ENCODE assay signal across 21 mouse cellular contexts in the genomic region with DNA sequence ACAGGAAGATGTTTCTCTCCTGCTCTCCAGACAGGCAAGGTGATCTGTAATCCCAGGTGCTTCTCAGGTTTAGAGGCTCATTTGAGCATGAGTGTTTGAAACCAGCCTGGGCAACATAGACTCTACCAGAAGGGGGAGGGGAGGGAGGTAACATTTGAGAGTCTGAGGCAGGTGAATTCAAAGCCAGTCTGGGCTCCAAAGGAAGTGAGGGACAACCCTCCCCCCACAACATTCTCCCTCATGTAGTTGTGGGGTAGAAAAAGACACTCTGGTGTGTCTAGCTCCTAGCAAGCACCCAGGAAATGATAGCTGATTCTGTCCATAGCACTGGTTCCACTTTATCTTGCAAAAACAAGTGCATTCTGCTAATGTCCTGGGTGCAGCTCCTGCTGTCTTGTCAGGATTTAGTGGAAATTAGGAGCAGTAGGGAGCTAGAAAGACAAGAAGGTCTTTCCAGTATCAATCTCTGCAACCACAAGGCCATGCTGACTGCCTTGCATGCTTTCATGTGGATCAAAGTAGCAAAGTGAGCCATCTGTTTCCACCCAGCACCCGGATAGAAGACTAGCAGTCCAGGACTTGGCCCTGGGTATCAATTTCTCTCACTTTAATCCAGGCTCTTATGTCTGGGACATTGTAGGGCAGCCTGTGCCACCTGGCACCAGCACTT. TPM values are rescaled to one million over a fixed set of nuclear protein-coding genes. Genes with fewer than 3 reads are reported as not detected.
DNase-seq lines count a peak whose midpoint lies in the region; ATAC-seq and TF ChIP-seq lines count a peak whose summit lies in the region.
"Had no signal": no experiment of that assay in that cellular context is flagged by ENCODE, and none has a peak within 500 bp of the region (broad histone marks: within the 10 kb centered on the region; RNA-seq: fewer than 3 reads in every experiment).

No protein-coding gene starts in this region.

- DNase-seq in adrenal gland, postnatal 10 days = peak; percentile 37
- DNase-seq in adrenal gland, postnatal 4 days (ENCODE audit: low spot score in 2 of 2) = no peak
- DNase-seq in limb, embryonic 11.5 days (ENCODE audit: low spot score) = no peak
- no peak for DNase-seq in limb, embryonic 10.5 days (ENCODE audit: low spot score)
- peak; percentile 52 to 75 for DNase-seq in cerebellum, adult 2 months
- no peak for DNase-seq in midbrain, postnatal 0 days (ENCODE audit: low spot score)
- no peak for DNase-seq in gastrocnemius, postnatal 4 days (ENCODE audit: low spot score in 2 of 2)
- DNase-seq: gastrocnemius, postnatal 25 days; kidney, postnatal 14 days; lung, embryonic 14.5 days had no signal

- peaks cover 97% of the 10 kb centered on the region for H3K79me2 ChIP-seq in myocyte (ENCODE audit: control insufficient read depth, insufficient read depth)

- H3ac ChIP-seq in myocyte (ENCODE audit: control insufficient read depth, insufficient read length) = no peak overlapping the region

- no peak overlapping the region for H3K9ac ChIP-seq in limb, embryonic 11.5 days (ENCODE audit: low read length)
- no peak overlapping the region for H3K9ac ChIP-seq in midbrain, postnatal 0 days (replicated peaks; ENCODE audit: low read length, poor library complexity, severe bottlenecking)
- H3K9ac ChIP-seq: heart, embryonic 12.5 days; hindbrain, embryonic 12.5 days; limb, embryonic 15.5 days; lung, embryonic 14.5 days had no signal

- TF ChIP-seq POLR2A in cerebellum, adult 2 months (IDR thresholded peaks at IDR 0.05; ENCODE audit: borderline replicate concordance, insufficient read depth, low read length) = no peak
- no peak for TF ChIP-seq POLR2A in myocyte (IDR thresholded peaks at IDR 0.05; ENCODE audit: insufficient read length, low read depth)

- 0 out of 2 replicates have a peak, but pooled peaks cover 8% of the 10 kb centered on the region for H3K4me1 ChIP-seq in limb, embryonic 11.5 days (ENCODE audit: control insufficient read depth, insufficient read depth, low read length)
- peaks cover 31% of the 10 kb centered on the region for H3K4me1 ChIP-seq in limb, embryonic 10.5 days
- peaks cover 16% of the 10 kb centered on the region for H3K4me1 ChIP-seq in cerebellum, adult 2 months (ENCODE audit: control insufficient read depth, insufficient read depth, low read length)
- 0 out of 2 replicates have a peak, but pooled peaks cover under 1% of the 10 kb centered on the region for H3K4me1 ChIP-seq in midbrain, postnatal 0 days (ENCODE audit: insufficient read depth, low read length)

- TF ChIP-seq CTCF in cerebellum, adult 2 months (IDR thresholded peaks at IDR 0.05; ENCODE audit: borderline replicate concordance, insufficient read depth, low read depth, low read length) = no peak
- no peak for TF ChIP-seq CTCF in midbrain, postnatal 0 days (IDR thresholded peaks at IDR 0.05)

- no peak overlapping the region for H3K4me2 ChIP-seq in limb, embryonic 11.5 days (ENCODE audit: low read depth, severe bottlenecking)
- peak overlapping the region; percentile 65 for H3K4me2 ChIP-seq in myocyte (ENCODE audit: low read depth)
- no peak overlapping the region for H3K4me2 ChIP-seq in midbrain, postnatal 0 days (ENCODE audit: low read depth, low read length, poor library complexity, severe bottlenecking)
- H3K4me2 ChIP-seq: heart, embryonic 12.5 days; hindbrain, embryonic 12.5 days; limb, embryonic 15.5 days; lung, embryonic 14.5 days had no signal

- H3K36me3 ChIP-seq in limb, embryonic 11.5 days (ENCODE audit: control insufficient read depth, insufficient read depth, low read length) = no peaks in the 10 kb centered on the region
- peaks cover 3% of the 10 kb centered on the region; the same call in 1 of the 2 replicates for H3K36me3 ChIP-seq in limb, embryonic 10.5 days
- no peaks in the 10 kb centered on the region for H3K36me3 ChIP-seq in myocyte (ENCODE audit: control insufficient read depth, insufficient read depth)
- no peaks in the 10 kb centered on the region for H3K36me3 ChIP-seq in midbrain, postnatal 0 days (ENCODE audit: insufficient read depth, low read length)
- H3K36me3 ChIP-seq: hindbrain, embryonic 12.5 days; limb, embryonic 15.5 days had no signal

- peak overlapping the region; percentile 14; the same call in 1 of the 2 replicates for H3K27ac ChIP-seq in limb, embryonic 11.5 days (replicated peaks; ENCODE audit: low read depth, low read length)
- H3K27ac ChIP-seq in limb, embryonic 10.5 days = no peak overlapping the region; the same call in 1 of the 2 replicates
- peak overlapping the region; percentile 45; the same call in 1 of the 2 replicates for H3K27ac ChIP-seq in cerebellum, adult 2 months (ENCODE audit: insufficient read depth, low read length)
- no peak overlapping the region for H3K27ac ChIP-seq in midbrain, postnatal 0 days (ENCODE audit: low read depth, low read length)
- H3K27ac ChIP-seq: hindbrain, embryonic 12.5 days; limb, embryonic 15.5 days had no signal

- no peaks in the 10 kb centered on the region for H3K9me3 ChIP-seq in limb, embryonic 11.5 days (ENCODE audit: control insufficient read depth, low read length)
- no peaks in the 10 kb centered on the region for H3K9me3 ChIP-seq in limb, embryonic 10.5 days (replicated peaks)
- H3K9me3 ChIP-seq in midbrain, postnatal 0 days (ENCODE audit: low read length) = no peaks in the 10 kb centered on the region
- H3K9me3 ChIP-seq: hindbrain, embryonic 12.5 days; limb, embryonic 15.5 days had no signal

- ATAC-seq in limb, embryonic 11.5 days (ENCODE audit: insufficient number of reproducible peaks, low FRiP score, low TSS enrichment, low read depth) = no peak
- no peak for ATAC-seq in midbrain, postnatal 0 days (ENCODE audit: low FRiP score)
- ATAC-seq: intestine, postnatal 0 days; midbrain, embryonic 16.5 days had no signal

- H3K4me3 ChIP-seq in limb, embryonic 11.5 days (ENCODE audit: low read depth, low read length) = no peak overlapping the region
- no peak overlapping the region for H3K4me3 ChIP-seq in limb, embryonic 10.5 days
- H3K4me3 ChIP-seq in cerebellum, adult 2 months (replicated peaks; ENCODE audit: insufficient read depth, low read depth, low read length) = no peak overlapping the region
- H3K4me3 ChIP-seq in myocyte = no peak overlapping the region
- H3K4me3 ChIP-seq in midbrain, postnatal 0 days (ENCODE audit: low read depth, low read length) = no peak overlapping the region
- H3K4me3 ChIP-seq: heart, embryonic 12.5 days; hindbrain, embryonic 12.5 days; limb, embryonic 15.5 days had no signal

- H3K27me3 ChIP-seq in limb, embryonic 11.5 days (ENCODE audit: control insufficient read depth, insufficient read depth, low read length) = no peaks in the 10 kb centered on the region
- H3K27me3 ChIP-seq in limb, embryonic 10.5 days (ENCODE audit: low read depth, poor library complexity, severe bottlenecking) = no peaks in the 10 kb centered on the region
- no peaks in the 10 kb centered on the region for H3K27me3 ChIP-seq in cerebellum, adult 2 months (ENCODE audit: control insufficient read depth, insufficient read depth, low read length)
- H3K27me3 ChIP-seq in myocyte (ENCODE audit: control insufficient read depth, insufficient read depth, insufficient read length) = no peaks in the 10 kb centered on the region
- H3K27me3 ChIP-seq in midbrain, postnatal 0 days (ENCODE audit: insufficient read depth, low read length) = no peaks in the 10 kb centered on the region
- H3K27me3 ChIP-seq: heart, embryonic 12.5 days; hindbrain, embryonic 12.5 days; limb, embryonic 15.5 days had no signal

- 46% methylated on average over 1 of the region's 1 CpGs for WGBS in limb, embryonic 11.5 days
- WGBS in limb, embryonic 10.5 days = 44% methylated on average over 1 of the region's 1 CpGs
- 9% methylated on average over 1 of the region's 1 CpGs for WGBS in cerebellum, adult 2 months
- 74% methylated on average over 1 of the region's 1 CpGs for WGBS in midbrain, postnatal 0 days

TF ChIP-seq in myocyte, 11 proteins besides CTCF, POLR2A, EP300 and RAD21:
- TF ChIP-seq MYOD1 (IDR thresholded peaks at IDR 0.05; ENCODE audit: control insufficient read depth in 1 of 3, insufficient read length in 2 of 3, low read depth in 2 of 3) = peak in 1 of 3 experiments; percentile 45
- no peak for TF ChIP-seq CEBPB (IDR thresholded peaks at IDR 0.05; ENCODE audit: insufficient read depth, poor library complexity, severe bottlenecking)
- no peak for TF ChIP-seq USF1 (IDR thresholded peaks at IDR 0.05; ENCODE audit: low read depth)
TF ChIP-seq in myocyte: peak in this region for 1.

RNA-seq across cellular contexts. Expression of a gene that starts 14.1 kb away (rescaled TPM):
- total RNA-seq in adrenal gland, postnatal 10 days (2021) = 10 to 100 TPM; 43.6 to 52.7 TPM
- 10 to 100 TPM; 54.7 to 54.8 TPM for total RNA-seq in adrenal gland, postnatal 4 days (2021)
- 35.0 and 37.9 TPM in 2 replicates for polyA plus RNA-seq in limb, embryonic 11.5 days (2014; fragmentation: Nextera tagmentation; extraction: Ambion mirVana)
- 18.7 and 31.3 TPM in 2 replicates for polyA plus RNA-seq in limb, embryonic 10.5 days (2016; fragmentation: Nextera tagmentation; extraction: Ambion mirVana)
- polyA plus RNA-seq in cerebellum, adult 2 months (2012; rRNA removed) = 32.7 and 33.0 TPM in 2 replicates
- polyA plus RNA-seq in myocyte (2012; fragmentation: generic; extraction: Trizol) = 54.5 TPM
- 23.7 and 34.3 TPM in 2 replicates for total RNA-seq in midbrain, postnatal 0 days (2014; rRNA removed)
- 3.5 and 7.0 TPM in 2 replicates for polyA plus RNA-seq in midbrain, postnatal 0 days (2015; fragmentation: Nextera tagmentation; extraction: Ambion mirVana)
- total RNA-seq in gastrocnemius, postnatal 4 days (2021) = 10 to 100 TPM; 48.6 to 48.8 TPM

RNA-seq across cellular contexts. Expression of a gene that starts 40.5 kb away (rescaled TPM):
- total RNA-seq in adrenal gland, postnatal 10 days (2021) = not detected
- not detected for total RNA-seq in adrenal gland, postnatal 4 days (2021)
- not detected in 2 replicates for polyA plus RNA-seq in limb, embryonic 11.5 days (2014; fragmentation: Nextera tagmentation; extraction: Ambion mirVana)
- not detected in 2 replicates for polyA plus RNA-seq in limb, embryonic 10.5 days (2016; fragmentation: Nextera tagmentation; extraction: Ambion mirVana)
- not detected in 2 replicates for polyA plus RNA-seq in cerebellum, adult 2 months (2012; rRNA removed)
- not detected for polyA plus RNA-seq in myocyte (2012; fragmentation: generic; extraction: Trizol)
- total RNA-seq in midbrain, postnatal 0 days (2014; rRNA removed) = not detected in 2 replicates
- polyA plus RNA-seq in midbrain, postnatal 0 days (2015; fragmentation: Nextera tagmentation; extraction: Ambion mirVana) = 0.96 TPM in 1 of 2 replicates, not detected in the other
- total RNA-seq in gastrocnemius, postnatal 4 days (2021) = not detected
- total RNA-seq: gastrocnemius, postnatal 25 days; layer of hippocampus, postnatal 25 days; megakaryocyte, adult 5-6 weeks; MEL had no signal
- polyA plus RNA-seq: embryonic facial prominence, embryonic 11.5 days; heart, embryonic 12.5 days; hindbrain, embryonic 12.5 days; intestine, postnatal 0 days; limb, embryonic 15.5 days; lung, embryonic 14.5 days; neural tube, embryonic 14.5 days had no signal

Comparison
In these comparisons a context has a peak if more than half of its experiments do, and no peak if none do; other contexts are left out.
1. DNase-seq: peak in adrenal gland, postnatal 10 days (single experiment) and cerebellum, adult 2 months (2 of 2); none in adrenal gland, postnatal 4 days (0 of 2), limb, embryonic 11.5 days (single experiment), limb, embryonic 10.5 days (single experiment), midbrain, postnatal 0 days (single experiment) and gastrocnemius, postnatal 4 days (0 of 2).
2. H3K27ac ChIP-seq: peak in limb, embryonic 11.5 days (single experiment) and cerebellum, adult 2 months (single experiment); none in limb, embryonic 10.5 days (single experiment) and midbrain, postnatal 0 days (single experiment).